Mouse (Mus musculus) right cerebral cortex, postnatal 10 days (tissue): Measurements from ENCODE around the gene Pde8a.

Experiments used
- DNase-seq, 2 experiments: peaks; one replicate each; pipeline ENCODE4 v3.0.0; 2021; ENCODE audit warnings: low spot score in 2 of 2

Pde8a gene

DNA sequence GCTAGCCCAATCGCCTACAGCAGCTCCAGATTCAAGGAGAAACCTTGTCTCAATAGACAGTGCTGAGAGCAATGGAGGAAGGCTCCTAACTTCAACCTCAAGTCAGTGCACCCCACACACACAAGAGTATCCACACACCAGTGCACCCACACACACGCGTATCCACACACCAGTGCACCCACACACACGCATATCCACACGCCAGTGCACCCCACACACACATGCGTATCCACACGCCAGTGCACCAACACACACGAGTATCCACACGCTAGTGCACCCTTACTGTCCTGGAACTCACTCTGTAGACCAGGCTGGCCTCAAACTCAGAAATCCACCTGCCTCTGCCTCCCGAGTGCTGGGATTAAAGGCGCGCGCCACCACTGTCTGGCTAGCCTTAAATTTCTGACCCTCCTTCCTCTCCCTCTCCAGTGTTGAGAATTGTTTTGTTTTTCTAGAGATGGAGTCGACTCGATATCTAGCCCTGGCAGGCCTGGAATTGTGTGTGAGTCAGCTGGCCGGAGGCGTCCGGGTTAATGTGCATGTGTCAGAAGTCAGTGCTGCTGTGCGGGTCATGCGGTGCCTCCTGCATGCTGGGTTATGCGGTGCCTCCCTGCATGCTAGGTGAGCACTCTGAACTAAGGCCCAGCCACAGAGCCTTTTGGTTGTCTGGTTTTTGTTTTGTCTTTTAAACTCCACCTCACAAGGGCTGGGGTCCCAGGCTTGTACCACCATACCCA is 124.6 kb downstream of the Pde8a start:
- DNase-seq: no peak

DNA sequence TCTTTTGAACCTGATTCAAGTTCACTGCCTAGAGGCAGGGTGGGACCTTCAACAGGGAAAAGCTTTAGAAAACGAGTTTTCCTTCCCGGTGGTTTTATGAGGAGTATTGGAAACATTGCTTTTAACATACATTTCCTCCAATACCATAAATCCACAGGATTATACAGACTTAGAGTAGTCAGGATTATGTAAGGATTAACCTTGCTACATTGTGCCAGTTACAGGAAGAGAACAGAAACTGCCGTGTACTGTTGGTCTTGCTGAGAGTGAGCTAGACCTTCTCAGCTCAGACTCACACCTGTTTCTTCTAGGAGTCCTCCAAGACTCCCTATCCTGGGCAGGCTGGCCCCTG is 125.1 kb downstream of the Pde8a start:
- DNase-seq: no peak

DNA sequence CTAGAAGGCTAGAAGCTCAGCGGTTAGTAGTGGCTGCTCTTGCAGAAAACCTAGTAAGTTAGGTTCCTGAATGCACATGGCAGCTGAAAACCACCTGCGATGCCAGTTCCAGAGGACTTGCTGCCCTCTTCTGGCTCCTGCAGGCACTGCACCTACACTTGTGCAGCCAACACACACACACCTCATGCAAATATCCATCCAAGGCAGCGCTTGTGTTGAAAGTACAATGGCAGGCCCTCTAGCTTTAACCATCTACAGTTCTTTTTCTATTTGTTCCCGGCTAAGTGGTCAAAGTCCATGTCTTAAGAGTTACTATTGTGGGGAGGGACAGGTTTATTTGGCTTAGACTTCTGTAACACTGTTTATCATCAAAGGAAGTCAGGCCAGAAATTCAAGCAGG is 126.4 kb downstream of the Pde8a start:
- peak; percentile 59 to 72 for DNase-seq

DNA sequence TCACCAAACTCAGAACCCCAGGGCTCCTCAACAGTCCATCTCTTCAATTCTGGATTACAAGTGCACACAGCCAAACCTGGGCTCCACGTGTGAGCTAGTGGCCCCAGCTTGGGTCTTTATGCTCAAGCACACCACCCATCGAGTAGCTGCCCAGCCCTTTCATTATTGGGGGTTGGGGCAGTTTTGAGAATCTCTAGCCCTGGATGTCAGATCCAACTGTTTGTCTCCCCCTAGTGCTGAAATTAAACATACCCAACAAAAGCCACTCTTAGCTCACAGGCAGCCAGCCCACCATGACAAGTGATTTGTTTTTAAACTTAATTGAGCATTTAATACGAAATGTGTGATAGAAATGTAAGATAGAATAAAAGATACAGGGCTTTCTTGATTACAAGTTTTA is 128.2 kb downstream of the Pde8a start:
- DNase-seq: no peak

DNA sequence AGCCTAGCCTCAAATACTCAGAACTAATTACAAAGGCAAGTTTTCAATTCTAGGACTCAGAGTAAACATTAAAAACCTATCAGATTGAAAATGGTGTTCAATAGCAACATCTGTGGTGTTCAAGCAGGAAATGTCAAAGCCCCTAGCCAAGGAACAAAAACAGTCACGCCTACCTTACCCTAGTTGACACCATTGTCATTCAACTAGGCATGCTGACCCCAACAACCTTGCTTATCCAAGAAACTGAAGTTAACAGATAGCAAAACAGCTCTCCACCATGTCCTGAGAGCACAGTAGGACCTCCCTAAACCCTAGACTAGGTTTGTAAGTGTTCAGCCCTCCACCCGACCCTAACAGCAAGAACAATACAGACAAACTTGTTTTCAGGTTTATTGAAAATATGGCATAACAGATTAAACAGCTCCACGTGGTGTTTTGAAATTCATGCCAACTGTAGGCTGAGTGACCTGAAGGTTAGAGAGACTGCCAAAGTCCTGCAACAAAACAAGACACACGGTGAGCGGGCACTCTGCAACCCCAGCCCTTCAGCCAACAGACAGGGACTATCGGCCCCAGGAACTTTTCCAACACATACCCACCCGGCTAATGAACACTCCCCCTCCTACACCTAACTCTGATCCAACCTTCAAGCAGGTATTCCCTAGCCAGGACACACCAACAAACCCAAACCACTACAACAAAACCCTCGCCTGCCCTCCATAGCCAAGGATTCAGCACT is 129.1 kb downstream of the Pde8a start:
- no peak for DNase-seq

DNA sequence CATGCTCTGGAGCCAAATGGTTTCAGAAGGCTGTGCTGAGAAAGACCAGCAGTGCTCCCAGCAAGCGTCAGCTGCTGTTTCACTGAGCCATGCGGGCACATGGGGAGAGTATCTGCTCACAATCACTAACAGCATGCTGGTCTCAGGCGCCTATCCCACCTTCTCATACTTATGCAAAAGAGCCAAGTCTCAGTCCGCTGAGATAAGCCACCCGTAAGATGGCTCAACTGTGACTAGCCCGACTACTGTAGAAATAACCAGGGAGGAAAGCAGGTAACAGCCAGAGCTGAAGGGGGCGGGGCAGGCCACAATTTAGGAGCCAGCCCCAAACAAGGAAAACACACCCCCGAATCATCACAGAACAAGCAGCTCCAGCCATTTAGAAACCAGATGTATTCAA is 129.9 kb downstream of the Pde8a start:
- DNase-seq: no peak

DNA sequence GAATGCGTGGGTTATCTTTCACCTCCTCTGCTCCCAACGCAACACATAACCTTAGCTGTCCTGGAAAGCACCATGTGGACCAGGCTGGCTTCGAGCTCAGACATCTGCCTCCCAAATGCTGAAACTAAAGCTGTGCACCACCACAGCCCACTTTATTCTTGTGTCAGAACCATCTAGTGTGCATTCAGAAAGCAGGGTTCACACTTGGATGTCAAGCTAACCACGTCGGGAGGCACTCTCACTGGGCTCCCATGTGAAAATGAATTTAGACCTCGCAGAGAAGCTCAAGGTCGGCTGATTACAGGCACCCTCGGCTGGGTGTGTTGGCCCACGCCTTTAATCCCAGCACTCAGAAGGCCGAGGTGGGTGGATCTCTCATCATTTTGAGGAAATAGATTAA is 130.4 kb downstream of the Pde8a start:
- DNase-seq: no peak

DNA sequence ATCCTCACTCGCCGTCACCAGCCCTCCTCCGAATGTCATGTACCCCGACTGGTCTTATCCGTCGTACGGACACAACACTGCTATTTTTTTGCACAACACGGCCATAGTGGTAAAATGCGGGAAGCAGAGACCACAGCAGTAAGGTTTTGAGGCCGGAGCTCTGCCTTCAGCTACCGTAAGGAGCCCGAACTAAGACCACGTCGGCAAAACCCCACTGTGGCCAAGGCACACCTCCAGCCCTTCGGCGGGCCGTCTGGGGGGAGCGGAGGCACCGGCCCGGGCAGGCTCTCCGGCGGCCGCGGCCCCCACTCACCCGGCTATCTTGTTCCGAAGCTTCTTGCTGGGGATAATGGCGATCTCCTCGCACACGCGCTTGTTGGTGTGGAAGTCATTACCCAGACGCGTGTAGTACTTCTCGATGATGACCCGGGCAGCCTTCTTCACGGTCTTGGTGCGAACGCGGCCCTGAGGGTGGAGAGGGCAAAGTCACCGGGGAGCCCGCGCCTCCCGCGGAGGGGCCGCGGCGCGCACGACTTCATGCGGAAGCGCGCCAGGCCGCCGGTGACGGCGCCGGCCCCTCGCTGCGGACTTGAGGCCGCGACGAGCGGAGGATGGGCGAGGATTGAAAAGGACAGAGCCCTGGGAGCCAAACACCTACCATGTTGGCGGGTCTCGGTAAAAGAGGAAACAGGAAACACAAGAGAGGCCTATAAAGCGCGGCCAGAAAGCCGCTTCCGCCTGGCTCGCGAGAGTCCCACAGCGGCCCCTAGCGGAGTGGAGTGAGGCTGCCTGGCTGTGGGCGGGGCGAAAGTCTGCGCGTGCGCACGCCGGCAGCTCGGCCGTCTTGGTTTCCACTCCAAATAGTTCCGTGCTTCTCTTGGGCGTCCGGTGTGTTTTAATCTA is 131.4 kb downstream of the Pde8a start, which contains the start of gene Rps17:
Gene Rps17, minus strand, starts transcription at position 711 of the 903 bp plus-strand sequence.
- DNase-seq: peak; percentile 96 to 97

DNA sequence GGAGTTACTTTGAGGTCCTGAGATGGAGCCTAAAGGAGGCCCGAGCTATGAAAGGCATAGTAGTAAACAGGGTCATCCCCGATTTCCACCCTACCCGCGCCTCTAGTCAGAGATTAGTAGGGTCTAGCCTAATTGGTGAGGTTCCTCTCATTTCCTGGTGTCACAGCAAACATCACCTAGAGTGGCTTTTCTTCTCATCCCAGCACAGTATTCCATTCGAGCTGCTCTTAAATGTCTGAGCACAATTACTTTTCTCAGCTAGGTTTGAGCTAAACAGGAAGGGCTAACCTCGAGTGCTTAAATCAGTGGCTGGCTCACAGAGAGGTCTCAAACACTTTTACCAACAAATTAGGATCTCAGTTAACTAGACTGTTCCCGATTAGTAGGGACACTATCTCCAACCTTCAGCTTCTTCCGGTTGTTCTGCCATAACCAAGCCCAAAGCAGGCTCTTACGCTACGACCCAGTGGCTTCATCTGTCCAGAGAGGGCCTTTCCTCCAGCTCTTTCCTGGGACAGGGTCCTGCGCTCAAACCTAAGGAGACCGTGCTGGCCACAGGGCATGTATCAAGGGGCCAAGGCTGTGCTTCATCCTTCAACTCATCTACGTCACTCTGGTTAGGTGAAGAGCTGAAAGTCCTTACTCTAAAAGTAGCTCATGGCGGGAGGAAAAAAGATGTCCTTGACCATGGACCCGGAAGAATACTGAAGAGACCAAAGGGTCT is 132.2 kb downstream of the Pde8a start:
- DNase-seq: no peak

DNA sequence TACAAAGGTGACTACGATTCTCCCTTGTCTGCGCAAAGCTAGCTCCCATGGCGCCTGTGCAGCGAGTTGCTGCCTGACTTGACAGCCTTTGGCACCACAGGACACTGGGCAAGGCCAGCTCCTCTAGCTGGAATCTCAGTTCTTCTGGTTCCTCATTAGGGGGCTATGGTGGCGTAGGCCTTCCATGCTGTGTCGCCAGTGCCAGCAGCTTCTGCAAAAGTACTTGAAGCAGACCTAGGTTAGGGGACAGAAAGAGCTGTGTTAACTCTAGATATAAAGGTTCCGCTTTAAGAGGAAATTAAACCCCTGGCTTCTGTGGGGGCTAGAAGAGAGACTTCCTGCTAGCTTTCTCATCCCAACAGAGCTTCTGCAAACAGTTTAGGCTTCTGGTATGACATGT is 134.8 kb downstream of the Pde8a start:
- DNase-seq: no peak

DNA sequence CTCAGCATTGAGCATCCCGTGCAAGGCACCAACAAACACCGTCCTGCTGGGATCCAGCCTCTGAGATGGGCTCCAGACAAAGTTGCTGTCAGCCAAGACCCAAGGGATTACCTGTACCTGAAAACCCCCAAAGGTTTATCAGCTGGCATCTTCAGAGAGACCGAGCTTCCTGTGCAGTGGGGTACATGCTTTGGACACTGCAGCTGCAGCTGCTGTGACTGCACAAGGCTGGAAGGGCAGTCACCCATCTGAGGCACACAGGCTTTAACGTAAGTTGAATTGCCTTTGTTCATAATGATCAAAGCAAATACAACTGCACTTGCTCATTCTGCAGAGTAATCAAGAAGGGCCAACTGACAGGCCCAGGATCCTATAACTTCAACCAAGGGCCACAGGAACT is 138.4 kb downstream of the Pde8a start:
- DNase-seq: no peak

DNA sequence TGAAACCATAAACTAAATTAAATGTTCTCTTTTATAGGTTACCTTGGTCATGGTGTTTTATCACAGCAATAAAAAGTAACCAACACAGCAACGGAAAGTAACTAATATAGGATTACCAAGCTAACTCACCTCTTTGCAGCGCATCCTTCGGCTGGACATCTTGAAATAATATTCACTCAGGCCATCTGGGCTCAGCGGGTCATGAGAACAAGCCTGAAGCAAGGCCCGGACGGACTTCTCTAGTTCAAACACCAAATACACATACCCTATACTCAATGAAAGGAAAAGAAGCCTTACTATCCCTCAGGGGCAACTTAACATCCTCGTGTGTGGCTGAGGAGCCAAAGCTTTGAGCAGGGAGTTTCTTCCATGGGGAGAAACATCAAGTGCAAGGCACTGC is 142.3 kb downstream of the Pde8a start:
- DNase-seq: no peak

DNA sequence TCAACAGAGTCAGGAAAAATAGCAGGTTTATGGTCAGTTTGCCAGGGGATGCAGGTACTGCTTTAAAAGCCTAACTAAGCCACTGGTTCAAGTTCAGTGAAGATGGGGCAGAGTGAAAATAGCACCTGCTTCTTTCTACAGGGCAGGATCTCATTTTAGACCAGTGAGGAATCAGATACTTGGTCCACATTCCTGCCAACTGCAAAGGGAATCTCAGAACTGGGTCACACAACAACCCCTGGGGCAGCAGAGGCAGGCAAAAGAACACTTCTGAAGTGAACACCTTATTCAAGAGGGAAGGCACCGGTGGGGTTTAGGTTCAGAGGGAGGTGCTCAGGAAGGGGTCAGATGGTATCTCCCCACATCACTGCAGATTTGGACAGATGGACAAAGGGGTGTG is 143.0 kb downstream of the Pde8a start:
- DNase-seq: no peak

DNA sequence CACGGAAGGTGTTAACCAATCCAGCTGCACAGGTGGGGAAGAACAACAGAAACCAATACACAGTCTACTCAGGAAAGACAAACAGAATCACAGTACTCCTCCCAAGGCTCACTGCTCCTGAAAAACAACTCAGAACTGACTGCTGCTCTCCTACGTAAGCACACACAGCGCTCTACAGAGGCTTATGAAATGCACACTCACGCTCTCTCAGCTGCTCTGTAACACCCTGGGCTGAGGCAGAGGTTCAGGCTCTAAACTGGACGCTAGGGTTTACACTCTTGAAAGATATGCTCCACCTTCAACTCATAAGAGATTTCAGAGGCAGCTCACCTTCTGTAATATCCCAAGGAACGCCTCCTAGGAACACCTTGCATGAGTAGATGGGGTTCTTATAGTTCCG is 143.6 kb downstream of the Pde8a start:
- no peak for DNase-seq

DNA sequence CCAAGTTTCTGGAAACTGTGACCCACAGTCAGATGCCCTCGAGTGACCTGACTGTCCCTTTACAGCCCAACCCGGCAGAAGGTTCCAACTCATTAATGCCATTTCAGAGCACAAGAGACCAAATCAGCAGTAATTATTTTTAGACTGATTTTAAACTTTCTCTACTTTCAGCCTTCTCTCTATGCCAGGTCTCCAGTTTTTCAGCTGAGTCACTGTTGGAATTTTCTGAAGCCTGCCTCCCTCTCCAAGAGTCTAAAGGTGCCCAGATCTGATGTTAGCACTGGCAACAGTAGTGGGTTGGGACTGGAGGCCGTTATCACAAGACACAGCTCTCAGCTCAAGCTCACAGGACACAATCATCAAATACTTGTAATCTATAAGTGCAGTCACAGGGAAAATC is 154.6 kb downstream of the Pde8a start:
- no peak for DNase-seq

DNA sequence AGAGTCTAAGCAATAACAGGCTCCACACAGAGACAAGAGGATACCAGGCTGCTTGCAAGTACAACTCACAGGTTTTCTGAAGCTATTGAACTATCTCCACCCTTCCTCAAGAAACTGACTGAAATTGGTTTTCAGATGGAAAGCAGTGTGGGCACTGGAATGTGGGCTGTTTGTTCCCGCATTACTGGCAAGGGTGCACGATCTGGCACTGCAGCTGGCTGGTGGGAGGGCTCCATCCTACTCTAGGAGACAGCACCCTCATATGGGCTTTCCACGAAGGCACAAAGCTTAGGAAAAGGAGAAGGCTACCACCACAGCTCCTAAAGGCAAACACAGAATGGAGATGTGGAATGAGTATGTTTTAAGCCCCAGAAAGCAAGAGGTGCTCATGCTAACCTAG is 156.3 kb downstream of the Pde8a start:
- DNase-seq: peak in 1 of 2 experiments; percentile 28

DNA sequence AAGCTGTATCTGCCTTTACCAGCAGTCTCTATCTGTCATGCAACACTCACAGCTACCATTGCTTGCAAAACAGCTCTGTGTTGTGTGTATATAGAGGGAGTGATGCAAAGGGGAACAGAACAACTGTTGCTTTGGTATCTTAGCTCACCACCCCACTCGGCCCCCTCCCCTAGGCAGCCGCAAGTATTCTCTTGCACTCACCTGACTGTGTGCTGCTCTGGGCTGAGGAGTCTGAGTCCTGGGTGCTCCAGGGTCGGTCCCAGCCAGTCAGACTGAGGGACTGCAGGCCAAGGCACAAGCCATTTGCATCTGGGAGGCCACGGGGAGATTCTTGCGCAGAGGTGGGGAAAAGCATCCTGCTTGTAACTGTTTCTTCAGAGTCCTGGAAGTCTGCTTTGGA is 158.4 kb downstream of the Pde8a start:
- DNase-seq: no peak

DNA sequence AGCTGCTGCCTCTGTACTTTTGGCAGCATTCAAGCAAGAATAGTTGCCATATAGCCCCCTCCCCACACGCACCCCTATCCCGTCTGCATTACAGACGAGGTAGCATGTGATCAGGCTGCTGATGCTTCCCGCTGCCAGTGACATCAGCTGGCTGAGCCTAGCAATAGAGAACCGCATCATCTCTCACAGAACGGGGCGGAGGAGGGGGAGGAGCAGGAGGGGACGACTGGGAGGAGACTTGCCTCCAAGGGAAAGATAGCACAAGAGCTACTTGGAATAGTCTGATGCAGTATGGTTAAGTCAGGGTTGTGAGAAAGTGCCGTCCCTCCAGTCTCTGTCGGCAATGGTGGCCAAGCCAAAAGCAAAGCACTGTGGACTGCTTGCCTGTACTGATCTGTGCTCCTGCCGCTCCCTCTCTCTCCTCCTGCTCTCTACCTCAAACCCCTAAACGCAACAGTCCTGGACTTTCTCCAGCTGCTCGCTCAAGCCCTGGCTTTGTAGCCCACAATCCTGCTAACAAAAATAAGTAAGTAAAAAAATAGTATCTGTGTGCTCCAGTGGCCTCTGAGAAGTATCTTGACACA is 159.0 kb downstream of the Pde8a start:
- DNase-seq: peak; percentile 85 to 86

DNA sequence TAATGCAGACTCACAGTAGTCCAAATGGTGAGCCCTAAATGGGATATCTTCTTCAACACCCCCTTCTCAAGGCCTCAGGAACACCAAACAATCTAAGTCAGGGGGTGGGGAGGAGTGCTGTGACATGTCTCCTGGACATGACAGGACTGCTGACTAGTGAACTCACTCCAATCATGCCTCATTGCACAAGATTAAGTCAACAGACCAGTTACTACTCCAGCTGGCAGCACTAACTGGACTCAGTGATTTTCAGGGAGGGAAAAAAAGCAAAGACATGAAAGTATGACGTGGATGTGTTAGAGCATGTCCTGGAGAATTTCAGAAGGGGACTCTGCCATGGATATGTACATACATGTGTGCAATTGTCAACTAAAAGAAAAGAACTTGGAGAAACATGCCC is 166.0 kb downstream of the Pde8a start:
- no peak for DNase-seq
